Mouse (Mus musculus) heart, embryonic 15.5 days (tissue): ENCODE results near the gene Gm20870. TPM values are rescaled to one million over a fixed set of nuclear protein-coding genes. Genes with fewer than 3 reads are reported as not detected.
"Not testable (repeated sequence)": the region's sequence is repeated elsewhere in the genome, so short reads cannot be mapped to it uniquely, and the experiment has no call there.

ENCODE experiments used
- ATAC-seq: fragments of 200-750 bp; cut with Nextera tagmentation; replicated peaks from 2 replicates; pipeline ENCODE4 v1.8.0; 2017; ENCODE audit warnings: low read depth, moderate TSS enrichment; ENCODE audit not compliant: insufficient number of reproducible peaks, insufficient read depth, low FRiP score
- H3K27ac ChIP-seq: fragments of 300-500 bp; sonication (generic); 2 replicates; pipeline ENCODE4 v1.5.1; 2015; ENCODE audit warnings: mild to moderate bottlenecking, inconsistent platforms
- H3K27me3 ChIP-seq: fragments of 300-500 bp; sonication (generic); 2 replicates; pipeline ENCODE4 v1.6.1; 2015; ENCODE audit warnings: inconsistent platforms
- H3K36me3 ChIP-seq: fragments of 300-500 bp; sonication (generic); 2 replicates; pipeline ENCODE4 v1.6.1; 2015; ENCODE audit warnings: mild to moderate bottlenecking, inconsistent platforms
- H3K4me1 ChIP-seq: fragments of 300-500 bp; sonication (generic); replicated peaks from 2 replicates; pipeline ENCODE4 v1.6.1; 2015; ENCODE audit warnings: inconsistent platforms
- H3K4me2 ChIP-seq: fragments of 300-500 bp; sonication (generic); 2 replicates; pipeline ENCODE4 v1.6.1; 2015; ENCODE audit warnings: inconsistent platforms, mild to moderate bottlenecking, moderate library complexity
- H3K4me3 ChIP-seq: fragments of 300-500 bp; sonication (generic); 2 replicates; pipeline ENCODE4 v1.5.1; 2015; ENCODE audit warnings: mild to moderate bottlenecking, inconsistent platforms
- H3K9ac ChIP-seq: fragments of 300-500 bp; sonication (generic); 2 replicates; pipeline ENCODE4 v1.6.1; 2015; ENCODE audit warnings: mild to moderate bottlenecking, inconsistent platforms
- H3K9me3 ChIP-seq: fragments of 300-500 bp; sonication (generic); replicated peaks from 2 replicates; pipeline ENCODE4 v1.6.1; 2016; ENCODE audit warnings: inconsistent platforms
- WGBS: fragments of 180-500 bp; shearing (Covaris S2); methylation state at CpG from one replicate; pipeline ENCODE4 v1.1.7; 2015; ENCODE audit warnings: mixed read lengths; 5-methylcytosine and 5-hydroxymethylcytosine counted together
- polyA plus RNA-seq: library from polyadenylated mRNA; unstranded; fragments of >200 nt; fragmentation: Nextera tagmentation; extraction: Ambion mirVana; gene quantifications from 2 replicates; pipeline ENCODE4 v1.2.1, GENCODE M21; 2015

Gm20870 gene
- polyA plus RNA-seq = not detected in 2 replicates

DNA sequence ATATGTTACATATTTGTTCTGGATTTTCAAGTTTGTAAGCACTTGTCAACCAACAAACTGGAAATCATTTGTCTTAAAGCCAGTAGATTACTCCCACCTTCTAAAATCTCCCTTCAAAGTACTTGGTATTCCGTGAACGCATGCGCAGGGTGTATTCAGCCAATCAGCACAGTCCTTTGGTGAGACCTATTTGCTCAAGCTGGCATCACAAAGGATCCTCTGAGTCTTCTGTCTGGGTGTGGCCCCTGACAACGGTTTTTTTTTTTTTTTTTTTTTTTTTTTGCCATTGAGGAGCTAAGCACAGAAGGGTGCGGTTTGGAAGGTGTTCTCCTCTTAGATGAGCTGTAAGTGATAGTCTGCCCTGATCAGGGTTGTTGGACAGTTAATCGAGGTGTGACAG, at the start of gene Gm20870:
TSS of gene Gm20870 (plus strand) at position 301 of the 400 bp plus-strand sequence.
- WGBS = no CpG with 5 or more reads among the region's 6 CpGs
- not testable (repeated sequence) for H3K9ac ChIP-seq, ATAC-seq, H3K4me2 ChIP-seq, H3K27ac ChIP-seq, H3K36me3 ChIP-seq, H3K27me3 ChIP-seq, H3K4me1 ChIP-seq, H3K4me3 ChIP-seq, H3K9me3 ChIP-seq

Other genes starting within 250 kb of the Gm20870 start
- not detected in 2 replicates for gene Gm20869, start 222.6 kb upstream of the Gm20870 start, polyA plus RNA-seq